Comparison of ENCODE assay signal across 8 mouse cellular contexts in the genomic region with DNA sequence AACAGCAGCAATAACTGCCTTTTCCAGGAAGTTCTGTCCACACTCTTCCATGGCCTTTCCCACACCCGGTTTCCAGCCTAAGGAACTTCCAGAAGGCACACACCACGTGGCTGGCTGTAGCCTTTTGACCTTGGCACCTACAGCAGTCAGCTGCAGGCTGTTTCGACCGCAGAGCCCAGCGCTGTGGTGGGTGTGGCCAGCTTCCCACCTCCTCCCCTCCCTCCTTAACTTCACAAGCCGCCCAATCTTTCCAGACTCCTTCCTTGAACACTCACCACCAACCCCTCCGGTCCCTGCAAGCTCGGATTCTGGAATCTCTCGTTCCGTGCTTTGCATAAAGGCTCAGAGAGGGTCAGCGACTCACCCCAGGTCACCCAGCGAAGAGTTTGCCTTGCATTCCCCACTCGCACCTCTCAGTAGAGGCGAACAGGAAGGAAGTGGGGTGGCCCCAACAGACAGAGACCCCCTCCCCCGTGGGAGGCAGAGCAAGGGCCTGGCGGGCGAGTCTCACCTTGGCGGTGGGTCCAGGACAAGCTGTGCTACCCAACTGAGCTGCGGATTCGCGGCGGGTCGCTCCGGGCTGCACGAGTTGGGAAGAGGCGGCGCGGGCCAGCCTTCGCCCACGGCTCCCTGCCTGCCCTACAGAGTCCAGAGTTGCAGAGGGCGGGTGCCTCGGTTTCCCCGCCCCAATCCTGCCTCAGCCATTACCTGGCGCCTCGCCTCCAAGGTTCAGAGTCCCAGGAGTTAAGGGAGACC. TPM values are rescaled to one million over a fixed set of nuclear protein-coding genes. Genes with fewer than 3 reads are reported as not detected.
A peak's percentile ranks its signal among the peaks of the same experiment; 100 is the strongest.
DNase-seq lines count a peak whose midpoint lies in the region; ATAC-seq and TF ChIP-seq lines count a peak whose summit lies in the region.

No protein-coding gene starts in this region.

- H3K9ac ChIP-seq in limb, embryonic 11.5 days (ENCODE audit: low read length), result peak overlapping the region; percentile 50; the same call in 1 of the 2 replicates
- 0 out of 2 replicates have a peak overlapping the region, but pooled peaks have one; percentile 16 for H3K9ac ChIP-seq in midbrain, embryonic 11.5 days (ENCODE audit: low read length)
- H3K9ac ChIP-seq in stomach, embryonic 15.5 days, result peak overlapping the region; percentile 40

- H3K9me3 ChIP-seq in hindbrain, embryonic 10.5 days, result no peaks in the 10 kb centered on the region
- H3K9me3 ChIP-seq in limb, embryonic 11.5 days (ENCODE audit: control insufficient read depth, low read length), result no peaks in the 10 kb centered on the region
- H3K9me3 ChIP-seq in midbrain, embryonic 11.5 days (ENCODE audit: control insufficient read depth, low read length), result no peaks in the 10 kb centered on the region
- H3K9me3 ChIP-seq in stomach, embryonic 15.5 days, result no peaks in the 10 kb centered on the region

- H3K27me3 ChIP-seq in hindbrain, embryonic 10.5 days (ENCODE audit: insufficient read depth, poor library complexity, severe bottlenecking), result peaks cover 71% of the 10 kb centered on the region
- peaks cover 2% of the 10 kb centered on the region; the same call in 1 of the 2 replicates for H3K27me3 ChIP-seq in limb, embryonic 11.5 days (ENCODE audit: control insufficient read depth, insufficient read depth, low read length)
- H3K27me3 ChIP-seq in midbrain, embryonic 11.5 days (ENCODE audit: control insufficient read depth, insufficient read depth, low read length), result peaks cover 15% of the 10 kb centered on the region
- no peaks in the 10 kb centered on the region for H3K27me3 ChIP-seq in stomach, embryonic 15.5 days (replicated peaks)

- peak overlapping the region; percentile 61 for H3K4me3 ChIP-seq in gastrocnemius, adult 2 months
- H3K4me3 ChIP-seq in hindbrain, embryonic 10.5 days, result peak overlapping the region; percentile 40
- peak overlapping the region; percentile 26 for H3K4me3 ChIP-seq in limb, embryonic 11.5 days (ENCODE audit: low read depth, low read length)
- peak overlapping the region; percentile 20 for H3K4me3 ChIP-seq in midbrain, embryonic 11.5 days (ENCODE audit: low read depth, low read length)
- peak overlapping the region; percentile 44 for H3K4me3 ChIP-seq in stomach, embryonic 15.5 days (replicated peaks)

- peak overlapping the region; percentile 63 for H3K4me2 ChIP-seq in limb, embryonic 11.5 days (ENCODE audit: low read depth, severe bottlenecking)
- H3K4me2 ChIP-seq in midbrain, embryonic 11.5 days, result peak overlapping the region; percentile 39
- peak overlapping the region; percentile 87 for H3K4me2 ChIP-seq in stomach, embryonic 15.5 days

- intact Hi-C loops in gastrocnemius, adult 2 months (cut with DNase I), result no loop called here

- WGBS in hindbrain, embryonic 10.5 days, result 1% methylated on average over 35 of the region's 35 CpGs
- WGBS in limb, embryonic 11.5 days, result 3% methylated on average over 31 of the region's 35 CpGs
- 2% methylated on average over 35 of the region's 35 CpGs for WGBS in midbrain, embryonic 11.5 days
- WGBS in stomach, embryonic 15.5 days, result 3% methylated on average over 35 of the region's 35 CpGs

- H3K27ac ChIP-seq in gastrocnemius, adult 2 months, result no peak overlapping the region
- peak overlapping the region; percentile 62 for H3K27ac ChIP-seq in hindbrain, embryonic 10.5 days
- no peak overlapping the region for H3K27ac ChIP-seq in limb, embryonic 11.5 days (replicated peaks; ENCODE audit: low read depth, low read length)
- H3K27ac ChIP-seq in midbrain, embryonic 11.5 days (ENCODE audit: low read depth, low read length), result no peak overlapping the region
- peak overlapping the region; percentile 32; the same call in 1 of the 2 replicates for H3K27ac ChIP-seq in stomach, embryonic 15.5 days

- H3K36me3 ChIP-seq in hindbrain, embryonic 10.5 days, result no peaks in the 10 kb centered on the region
- H3K36me3 ChIP-seq in limb, embryonic 11.5 days (ENCODE audit: control insufficient read depth, insufficient read depth, low read length), result no peaks in the 10 kb centered on the region
- no peaks in the 10 kb centered on the region for H3K36me3 ChIP-seq in midbrain, embryonic 11.5 days (ENCODE audit: control insufficient read depth, insufficient read depth, low read length)
- no peaks in the 10 kb centered on the region for H3K36me3 ChIP-seq in stomach, embryonic 15.5 days

- no peak for TF ChIP-seq CTCF in gastrocnemius, adult 2 months (IDR thresholded peaks at IDR 0.05)

- peaks cover 12% of the 10 kb centered on the region for H3K4me1 ChIP-seq in hindbrain, embryonic 10.5 days (replicated peaks)
- peaks cover 8% of the 10 kb centered on the region; the same call in 1 of the 2 replicates for H3K4me1 ChIP-seq in limb, embryonic 11.5 days (ENCODE audit: control insufficient read depth, insufficient read depth, low read length)
- H3K4me1 ChIP-seq in midbrain, embryonic 11.5 days (ENCODE audit: control insufficient read depth, insufficient read depth, low read length), result no peaks in the 10 kb centered on the region
- peaks cover 14% of the 10 kb centered on the region for H3K4me1 ChIP-seq in stomach, embryonic 15.5 days

- peak; percentile 54 for DNase-seq in gastrocnemius, adult 2 months
- no peak for DNase-seq in gastrocnemius, adult 18-20 months (ENCODE audit: low spot score)
- peak; percentile 37 for DNase-seq in hindbrain, embryonic 10.5 days (ENCODE audit: low spot score)
- peak; percentile 71 for DNase-seq in limb, embryonic 11.5 days (ENCODE audit: low spot score)
- DNase-seq in midbrain, embryonic 11.5 days (ENCODE audit: low spot score, missing footprints), result peak; percentile 82
- DNase-seq in cerebellum, adult 11 months, result no peak

- ATAC-seq in erythroblast, adult 5-6 weeks (replicated peaks; ENCODE audit: low FRiP score, poor library complexity, severe bottlenecking), result peak; percentile 52
- peak; percentile 56; the same call in 1 of the 2 replicates for ATAC-seq in limb, embryonic 11.5 days (ENCODE audit: insufficient number of reproducible peaks, low FRiP score, low TSS enrichment, low read depth)
- 0 out of 2 replicates have a peak, but pooled peaks have one; percentile 24 for ATAC-seq in midbrain, embryonic 11.5 days (ENCODE audit: low FRiP score)
- ATAC-seq in stomach, embryonic 15.5 days (ENCODE audit: insufficient read depth, low FRiP score, low read depth), result peak; percentile 63

RNA-seq across cellular contexts. Expression of gene Acp5, which starts 4.1 kb away (rescaled TPM):
- total RNA-seq in gastrocnemius, adult 2 months (2021), result 1 to 10 TPM in 1 of 2 experiments, under 1 TPM in 1; 0.23 to 1.5 TPM
- total RNA-seq in gastrocnemius, adult 18-20 months (2021), result 1 to 10 TPM in 1 of 2 experiments, under 1 TPM in 1; 0.94 to 2.3 TPM
- 10.8 and 20.7 TPM in 2 replicates for total RNA-seq in erythroblast, adult 5-6 weeks (2015; ENCODE audit: low replicate concordance)
- 9.8 and 18.1 TPM in 2 replicates for total RNA-seq in erythroblast, adult 5-6 weeks (2017; ENCODE audit: low replicate concordance)
- 20.9 and 23.7 TPM in 2 replicates for polyA plus RNA-seq in hindbrain, embryonic 10.5 days (2016; fragmentation: Nextera tagmentation; extraction: Ambion mirVana)
- 13.2 and 14.2 TPM in 2 replicates for polyA plus RNA-seq in limb, embryonic 11.5 days (2014; fragmentation: Nextera tagmentation; extraction: Ambion mirVana)
- polyA plus RNA-seq in midbrain, embryonic 11.5 days (2014; fragmentation: Nextera tagmentation; extraction: Ambion mirVana), result 15.4 and 19.7 TPM in 2 replicates
- 29.4 and 38.3 TPM in 2 replicates for polyA plus RNA-seq in stomach, embryonic 15.5 days (2015; fragmentation: Nextera tagmentation; extraction: Ambion mirVana)

RNA-seq across cellular contexts. Expression of gene Elof1, which starts 14.4 kb away (rescaled TPM):
- total RNA-seq in gastrocnemius, adult 2 months (2021), result 10 to 100 TPM; 35.0 to 39.5 TPM
- 10 to 100 TPM; 37.9 to 39.1 TPM for total RNA-seq in gastrocnemius, adult 18-20 months (2021)
- 28.4 and 30.7 TPM in 2 replicates for total RNA-seq in erythroblast, adult 5-6 weeks (2015; ENCODE audit: low replicate concordance)
- 14.1 and 15.8 TPM in 2 replicates for total RNA-seq in erythroblast, adult 5-6 weeks (2017; ENCODE audit: low replicate concordance)
- 250 and 261 TPM in 2 replicates for polyA plus RNA-seq in hindbrain, embryonic 10.5 days (2016; fragmentation: Nextera tagmentation; extraction: Ambion mirVana)
- polyA plus RNA-seq in limb, embryonic 11.5 days (2014; fragmentation: Nextera tagmentation; extraction: Ambion mirVana), result 223 and 231 TPM in 2 replicates
- polyA plus RNA-seq in midbrain, embryonic 11.5 days (2014; fragmentation: Nextera tagmentation; extraction: Ambion mirVana), result 208 and 225 TPM in 2 replicates
- 163 and 165 TPM in 2 replicates for polyA plus RNA-seq in stomach, embryonic 15.5 days (2015; fragmentation: Nextera tagmentation; extraction: Ambion mirVana)

RNA-seq across cellular contexts. Expression of gene Pigyl, which starts 25.2 kb away (rescaled TPM):
- 10 to 100 TPM; 34.7 to 41.3 TPM for total RNA-seq in gastrocnemius, adult 2 months (2021)
- total RNA-seq in gastrocnemius, adult 18-20 months (2021), result 10 to 100 TPM; 33.4 to 36.9 TPM
- total RNA-seq in erythroblast, adult 5-6 weeks (2015; ENCODE audit: low replicate concordance), result 5.6 and 8.8 TPM in 2 replicates
- total RNA-seq in erythroblast, adult 5-6 weeks (2017; ENCODE audit: low replicate concordance), result 8.2 and 9.3 TPM in 2 replicates
- polyA plus RNA-seq in hindbrain, embryonic 10.5 days (2016; fragmentation: Nextera tagmentation; extraction: Ambion mirVana), result 55.6 and 68.3 TPM in 2 replicates
- 58.4 and 60.8 TPM in 2 replicates for polyA plus RNA-seq in limb, embryonic 11.5 days (2014; fragmentation: Nextera tagmentation; extraction: Ambion mirVana)
- polyA plus RNA-seq in midbrain, embryonic 11.5 days (2014; fragmentation: Nextera tagmentation; extraction: Ambion mirVana), result 63.9 and 66.6 TPM in 2 replicates
- 88.6 and 97.2 TPM in 2 replicates for polyA plus RNA-seq in stomach, embryonic 15.5 days (2015; fragmentation: Nextera tagmentation; extraction: Ambion mirVana)

RNA-seq across cellular contexts. Expression of gene Cnn1, which starts 32.4 kb away (rescaled TPM):
- total RNA-seq in gastrocnemius, adult 2 months (2021), result 1 to 10 TPM; 3.0 to 3.5 TPM
- total RNA-seq in gastrocnemius, adult 18-20 months (2021), result 1 to 10 TPM; 3.1 to 6.5 TPM
- not detected in 2 replicates for total RNA-seq in erythroblast, adult 5-6 weeks (2015; ENCODE audit: low replicate concordance)
- not detected in 2 replicates for total RNA-seq in erythroblast, adult 5-6 weeks (2017; ENCODE audit: low replicate concordance)
- 2.4 TPM in 2 replicates for polyA plus RNA-seq in hindbrain, embryonic 10.5 days (2016; fragmentation: Nextera tagmentation; extraction: Ambion mirVana)
- polyA plus RNA-seq in limb, embryonic 11.5 days (2014; fragmentation: Nextera tagmentation; extraction: Ambion mirVana), result 0.84 and 0.89 TPM in 2 replicates
- polyA plus RNA-seq in midbrain, embryonic 11.5 days (2014; fragmentation: Nextera tagmentation; extraction: Ambion mirVana), result 1.3 and 1.6 TPM in 2 replicates
- polyA plus RNA-seq in stomach, embryonic 15.5 days (2015; fragmentation: Nextera tagmentation; extraction: Ambion mirVana), result 403 and 444 TPM in 2 replicates

RNA-seq across cellular contexts. Expression of gene Ecsit, which starts 46.2 kb away (rescaled TPM):
- 10 to 100 TPM; 84.5 to 96.6 TPM for total RNA-seq in gastrocnemius, adult 2 months (2021)
- 10 to 100 TPM; 89.2 to 92.1 TPM for total RNA-seq in gastrocnemius, adult 18-20 months (2021)
- total RNA-seq in erythroblast, adult 5-6 weeks (2015; ENCODE audit: low replicate concordance), result 1.9 and 3.3 TPM in 2 replicates
- 3.5 and 4.2 TPM in 2 replicates for total RNA-seq in erythroblast, adult 5-6 weeks (2017; ENCODE audit: low replicate concordance)
- 42.6 and 45.5 TPM in 2 replicates for polyA plus RNA-seq in hindbrain, embryonic 10.5 days (2016; fragmentation: Nextera tagmentation; extraction: Ambion mirVana)
- 29.1 and 29.9 TPM in 2 replicates for polyA plus RNA-seq in limb, embryonic 11.5 days (2014; fragmentation: Nextera tagmentation; extraction: Ambion mirVana)
- 31.2 and 31.5 TPM in 2 replicates for polyA plus RNA-seq in midbrain, embryonic 11.5 days (2014; fragmentation: Nextera tagmentation; extraction: Ambion mirVana)
- polyA plus RNA-seq in stomach, embryonic 15.5 days (2015; fragmentation: Nextera tagmentation; extraction: Ambion mirVana), result 40.4 and 42.8 TPM in 2 replicates

Comparison
In these comparisons a context has a peak if more than half of its experiments do, and no peak if none do; other contexts are left out.
1. DNase-seq: peak in gastrocnemius, adult 2 months (single experiment), hindbrain, embryonic 10.5 days (single experiment), limb, embryonic 11.5 days (single experiment) and midbrain, embryonic 11.5 days (single experiment); none in gastrocnemius, adult 18-20 months (single experiment) and cerebellum, adult 11 months (single experiment).
2. H3K27ac ChIP-seq: peak in hindbrain, embryonic 10.5 days (single experiment) and stomach, embryonic 15.5 days (single experiment); none in gastrocnemius, adult 2 months (single experiment), limb, embryonic 11.5 days (single experiment) and midbrain, embryonic 11.5 days (single experiment).
3. Peak in every context shown above with its lines, with median percentiles within 50 percentile points of each other: H3K4me3 ChIP-seq, ATAC-seq, H3K4me2 ChIP-seq and H3K9ac ChIP-seq.